Mouse (Mus musculus): ENCODE measurements around the gene Prrx2.

DNA sequence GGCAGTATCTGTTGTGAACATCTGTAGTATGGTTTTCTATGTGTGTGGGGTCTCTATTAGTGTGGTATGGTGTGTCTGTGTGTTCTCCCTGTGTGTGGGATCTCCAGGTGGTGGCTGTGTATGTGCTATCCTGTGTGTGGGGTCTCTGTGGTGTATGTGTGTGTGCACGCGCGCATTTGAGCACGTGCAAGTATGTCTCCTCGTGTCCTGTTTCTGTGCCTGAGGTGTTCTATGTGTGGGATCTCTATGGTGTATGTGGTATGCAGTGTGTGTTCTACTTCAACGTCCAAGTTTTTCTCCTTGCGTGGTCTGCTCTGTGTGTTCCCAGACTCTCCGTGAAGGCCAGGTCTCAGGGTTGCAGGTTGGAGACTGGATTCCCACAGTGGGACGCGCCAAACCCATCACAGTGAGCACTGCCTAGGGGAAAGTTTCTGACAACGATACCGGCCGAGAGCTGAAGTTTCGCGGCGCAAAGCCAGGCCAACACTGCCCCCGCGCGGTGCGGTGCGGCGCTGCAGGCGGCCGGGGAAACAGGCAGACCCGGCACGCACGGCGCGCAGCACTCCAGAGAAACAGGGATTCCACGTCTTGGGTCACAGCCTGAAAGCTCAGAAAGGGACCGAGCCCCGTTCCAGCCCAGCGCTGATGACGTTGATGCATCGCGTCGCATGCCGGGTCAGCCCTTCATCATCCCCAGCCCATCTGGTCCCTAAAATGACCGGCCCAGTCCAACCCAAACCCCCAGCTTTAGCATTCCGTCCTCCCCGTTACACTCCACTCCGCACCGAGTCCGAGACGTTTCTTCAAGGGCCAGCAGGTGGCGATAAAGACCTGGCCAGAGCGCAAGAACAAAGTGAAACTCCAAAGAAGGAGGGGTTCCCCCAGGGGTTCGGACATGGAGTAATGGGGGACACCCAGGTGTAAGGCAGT, 40.3 kb upstream of the Prrx2 start:
- TF ChIP-seq CTCF (IDR thresholded peaks at IDR 0.05; ENCODE audit: control insufficient read depth, insufficient read depth, insufficient replicate concordance, low read depth, low read length) (peak; percentile 97), POLR2A (IDR thresholded peaks at IDR 0.05; ENCODE audit: control insufficient read depth, low read depth, low read length) (0 out of 2 replicates have a peak, but pooled peaks have one; percentile 2)

Measured in testis, adult 2 months (tissue).